Mouse (Mus musculus): ENCODE measurements at regions not wholly inside any gene's neighbourhood (a gene's known extent, or its start where the extent isn't known, plus 50 kb on each side); places are given as distances from the start of the nearest gene placed in this dataset.

GRCm38 (mm10) chr10:84172828-84173321 lies 267.5 kb downstream of the Nuak1 start:
- CTCF ChIA-PET: interaction anchor here (0.6 kb wide), 1 partner anchor 321 kb away, joined by 3 read pairs; no protein-coding TSS in a partner anchor

GRCm38 (mm10) chr10:84183239-84183638 lies 257.2 kb downstream of the Nuak1 start:
- CTCF ChIA-PET: no interaction called here

DNA sequence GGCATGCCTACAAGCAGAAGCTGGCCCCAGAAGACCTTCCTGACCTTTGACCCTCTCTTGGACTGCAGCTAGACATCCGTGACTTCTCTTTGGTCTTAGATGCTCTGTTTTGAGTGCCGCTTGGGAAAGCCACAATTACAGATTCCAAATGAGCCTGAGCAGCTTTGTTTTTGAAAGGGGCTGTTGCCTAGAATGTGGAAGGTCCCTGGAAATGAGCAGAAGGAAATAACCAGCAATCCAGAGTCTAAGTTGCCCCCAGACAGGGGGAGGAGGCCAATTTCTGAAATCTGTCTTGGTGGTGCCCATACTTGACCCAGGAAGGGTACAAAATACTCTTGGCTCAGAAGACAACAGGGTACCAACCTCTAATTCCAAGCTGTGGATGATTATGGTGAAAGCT lies 253.9 kb downstream of the Nuak1 start:
- CTCF ChIA-PET: no interaction called here

GRCm38 (mm10) chr10:84199035-84199434 lies 241.4 kb downstream of the Nuak1 start:
- CTCF ChIA-PET: no interaction called here

DNA sequence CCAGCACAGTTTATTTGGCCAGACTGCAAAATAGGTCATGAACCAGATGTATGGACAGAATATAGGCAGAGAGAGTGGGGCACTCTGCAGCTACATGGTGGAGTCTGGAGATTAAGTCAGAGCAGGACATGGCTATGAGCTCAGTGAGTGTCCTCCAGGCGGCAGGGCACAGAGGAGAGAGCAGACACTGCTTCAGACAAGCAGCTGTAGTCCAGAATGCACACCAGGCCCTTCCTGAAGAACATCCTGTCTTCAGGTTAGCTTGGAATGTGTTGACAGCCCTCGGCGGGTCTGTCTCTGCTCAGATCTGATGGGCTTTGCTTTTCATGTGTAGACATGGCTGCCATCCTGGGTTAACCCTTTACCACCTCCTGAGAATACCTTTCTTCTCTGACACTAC lies 238.6 kb downstream of the Nuak1 start:
- CTCF ChIA-PET: no interaction called here

DNA sequence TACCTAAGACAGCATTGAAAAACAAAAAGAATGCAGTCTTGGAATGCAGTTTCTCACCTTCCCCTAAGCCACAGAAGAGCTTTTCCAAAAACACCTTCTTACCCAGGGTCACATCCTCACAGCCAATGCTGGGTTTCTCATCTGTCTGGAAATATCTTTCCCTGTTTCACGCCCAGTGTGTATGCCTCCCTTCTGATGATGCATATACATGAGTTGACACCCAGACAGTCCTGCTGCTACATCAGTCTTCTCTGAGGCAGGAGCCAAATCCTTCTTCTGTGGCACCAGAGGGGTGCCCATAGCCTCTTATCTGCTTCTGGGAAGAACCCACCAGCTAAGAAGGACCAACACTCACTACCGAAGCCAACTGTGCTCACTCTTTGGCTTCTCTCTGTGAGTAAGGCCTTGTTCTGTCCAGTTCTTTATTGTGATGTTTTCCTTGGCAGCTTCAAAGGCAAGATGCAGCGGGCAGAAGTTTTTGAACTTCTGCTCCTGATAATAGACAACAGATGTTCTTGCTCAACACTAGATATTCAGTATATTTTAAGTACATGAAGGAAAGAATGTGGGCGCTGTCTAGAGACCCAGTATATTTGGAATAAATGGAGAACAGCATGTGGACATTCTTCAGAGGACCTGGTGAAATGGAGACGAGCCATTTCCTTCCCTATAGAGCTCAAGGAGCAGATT lies 228.2 kb downstream of the Nuak1 start:
- CTCF ChIA-PET: no interaction called here

- CTCF ChIA-PET: no interaction called here
Measured at GRCm38 (mm10) chr10:84214812-84215211, 225.6 kb downstream of the Nuak1 start.

GRCm38 (mm10) chr10:84229224-84229921 lies 211.0 kb downstream of the Nuak1 start:
- CTCF ChIA-PET: interaction anchor here (0.7 kb wide), 1 partner anchor 33 kb away, joined by 6 read pairs; no protein-coding TSS in a partner anchor

GRCm38 (mm10) chr10:84230011-84230781 lies 210.2 kb downstream of the Nuak1 start:
- CTCF ChIA-PET: no interaction called here

DNA sequence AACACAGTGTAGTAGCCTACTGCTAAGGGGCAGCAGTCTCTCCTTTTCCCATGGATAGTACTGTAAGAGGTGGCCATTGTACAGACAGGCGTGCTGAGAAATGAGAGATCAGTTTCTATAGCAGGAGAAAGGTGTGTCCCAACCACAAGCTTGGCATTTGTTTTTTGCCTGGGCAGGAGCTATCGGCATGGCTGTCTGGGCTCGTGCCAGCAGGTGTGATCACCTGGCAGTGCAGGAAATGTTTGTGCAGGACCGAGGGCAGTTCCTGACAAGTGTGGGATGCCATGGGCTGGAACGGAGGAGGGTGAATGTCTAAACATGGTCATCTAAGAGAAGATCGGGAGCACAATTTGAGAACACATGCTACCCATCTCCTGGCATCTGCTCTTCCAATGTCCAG lies 205.4 kb downstream of the Nuak1 start:
- CTCF ChIA-PET: no interaction called here

DNA sequence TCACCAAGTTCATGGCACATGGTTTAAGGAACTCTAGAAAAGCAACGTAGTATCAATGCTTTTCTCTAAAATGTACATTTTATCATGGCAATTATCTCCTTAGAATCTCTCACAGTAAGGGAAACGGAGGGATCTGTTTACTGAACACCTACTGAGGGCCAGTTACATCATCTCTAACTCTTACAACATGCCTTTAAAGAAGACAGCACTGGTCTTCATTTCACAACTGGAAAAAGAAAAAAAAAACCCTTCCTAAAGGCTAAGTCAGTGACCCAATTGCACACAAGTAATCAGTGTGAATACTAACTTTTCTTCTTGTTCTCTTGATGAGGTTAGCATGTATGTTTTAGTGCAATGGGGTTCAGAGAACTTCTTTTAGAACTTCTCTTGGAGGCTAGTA lies 204.2 kb downstream of the Nuak1 start:
- CTCF ChIA-PET: no interaction called here

DNA sequence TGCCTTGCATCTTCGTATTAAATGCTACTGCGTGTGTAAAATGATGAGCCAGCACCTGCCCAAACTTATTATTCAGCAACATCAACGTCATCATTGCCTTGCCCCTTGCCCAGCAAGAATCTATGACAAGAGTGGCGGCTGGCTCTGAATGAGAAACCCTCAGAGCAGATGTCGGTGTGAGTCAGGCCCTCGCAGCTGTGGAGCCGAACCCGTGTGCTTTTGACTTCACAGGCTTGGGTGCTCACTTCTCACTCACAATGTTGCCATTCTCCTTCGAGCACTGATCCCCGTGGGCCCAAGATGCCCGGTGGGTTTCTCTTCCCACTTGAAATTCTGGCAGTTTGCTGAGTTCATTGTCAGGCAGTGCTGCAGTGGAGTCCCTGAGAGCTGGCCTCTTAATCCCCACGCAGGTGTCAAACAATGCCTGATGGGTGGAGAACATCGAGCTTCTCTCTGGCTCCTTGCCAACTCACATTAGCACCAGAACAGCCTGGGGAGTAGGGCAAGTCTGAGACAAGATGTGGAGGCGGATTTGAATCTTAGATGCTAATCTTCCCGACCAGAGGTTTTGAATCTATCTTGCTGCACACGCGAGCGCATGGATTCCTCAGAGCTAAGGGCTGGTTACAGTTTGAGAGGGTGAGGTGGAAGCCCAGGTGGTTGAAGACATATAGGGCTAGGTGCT lies 202.0 kb downstream of the Nuak1 start:
- CTCF ChIA-PET: no interaction called here

- CTCF ChIA-PET: no interaction called here
Measured at GRCm38 (mm10) chr10:84243283-84243682, 197.1 kb downstream of the Nuak1 start.

- CTCF ChIA-PET: no interaction called here
Measured at GRCm38 (mm10) chr10:84249346-84249745, 191.1 kb downstream of the Nuak1 start.

- CTCF ChIA-PET: interaction anchor here (0.6 kb wide), 1 partner anchor 242 kb away, joined by 4 read pairs; no protein-coding TSS in a partner anchor
Measured at GRCm38 (mm10) chr10:84260931-84261650, 179.3 kb downstream of the Nuak1 start.

GRCm38 (mm10) chr10:84262943-84263342 lies 177.5 kb downstream of the Nuak1 start:
- CTCF ChIA-PET: no interaction called here

DNA sequence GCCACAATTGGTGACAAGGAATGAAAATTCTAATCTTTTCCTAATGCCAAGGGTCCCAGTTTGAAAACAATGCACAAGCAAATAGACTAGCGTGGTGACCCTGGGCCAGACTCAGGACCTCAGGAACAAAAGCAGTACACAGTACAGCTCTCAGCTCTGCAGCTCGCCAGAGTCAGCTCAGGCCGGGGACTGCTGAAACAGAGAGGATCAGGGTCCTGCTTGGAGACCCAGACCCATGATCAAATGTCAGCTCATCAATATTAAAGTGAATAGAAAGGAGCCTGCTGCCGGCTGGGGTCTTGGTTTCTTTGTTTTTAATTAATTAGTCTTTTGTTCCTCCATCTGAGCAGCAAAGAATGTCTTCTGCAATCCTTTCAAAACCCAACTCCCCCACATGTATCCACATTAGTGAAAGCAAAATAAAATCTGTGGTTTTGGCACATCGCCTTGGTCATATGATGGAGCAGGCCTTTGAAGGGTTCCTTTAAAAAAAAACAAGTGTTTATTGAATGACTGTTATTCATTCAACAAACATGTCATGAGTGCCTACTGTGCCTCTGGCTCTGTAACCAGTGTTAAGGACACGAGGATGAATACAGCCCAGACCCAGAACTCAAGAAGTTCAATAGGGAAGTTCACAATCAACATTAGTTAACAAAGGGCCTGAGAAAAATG lies 154.4 kb downstream of the Nuak1 start:
- CTCF ChIA-PET: no interaction called here

- CTCF ChIA-PET: no interaction called here
Measured at GRCm38 (mm10) chr10:84294422-84294821, 146.0 kb downstream of the Nuak1 start.

DNA sequence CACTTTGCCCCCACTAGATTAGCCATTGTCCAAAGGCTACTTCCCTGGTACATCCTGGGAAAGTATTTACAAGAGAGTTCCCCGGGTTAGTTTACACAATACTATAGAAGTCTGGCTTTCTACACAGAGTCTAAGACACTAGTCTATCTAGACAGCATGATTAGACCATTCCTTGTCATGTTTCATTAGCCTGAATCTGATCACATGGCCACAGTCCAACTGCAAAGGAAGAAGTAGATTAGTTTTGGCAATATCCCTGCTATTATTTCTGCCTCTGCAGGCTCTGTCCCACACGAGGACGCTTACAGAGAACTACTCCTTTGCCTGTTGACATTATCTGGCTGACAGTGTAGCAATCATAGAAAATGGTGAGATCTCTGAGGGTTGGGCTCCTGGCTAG lies 144.2 kb downstream of the Nuak1 start:
- CTCF ChIA-PET: no interaction called here

GRCm38 (mm10) chr10:84301561-84301960 lies 138.8 kb downstream of the Nuak1 start:
- CTCF ChIA-PET: no interaction called here

Data from spleen, embryonic (tissue).